Mouse (Mus musculus) heart, postnatal 4 days (tissue): Measurements from ENCODE around the gene Herc2. TPM values are rescaled to one million over a fixed set of nuclear protein-coding genes. Genes with fewer than 3 reads are reported as not detected.

Experiments
- DNase-seq: peaks from one replicate; pipeline ENCODE4 v3.0.0; 2021
- total RNA-seq, 2 experiments: library from RNA; stranded (reverse); gene quantifications; 2 replicates each; pipeline ENCODE4 v1.2.3; 2021

Herc2 gene
- total RNA-seq, 2 experiments from 2014 or later: 42.8 to 43.6 TPM

- no peak for DNase-seq
Observed at GRCm38 (mm10) chr7:56066634-56067033, 16.6 kb downstream of the Herc2 start.

GRCm38 (mm10) chr7:56071724-56072123, 21.7 kb downstream of the Herc2 start:
- no peak for DNase-seq

GRCm38 (mm10) chr7:56083034-56083433, 33.0 kb downstream of the Herc2 start:
- DNase-seq: no peak

- no peak for DNase-seq
Observed at GRCm38 (mm10) chr7:56089097-56089496, 39.1 kb downstream of the Herc2 start.

GRCm38 (mm10) chr7:56091445-56091844, 41.4 kb downstream of the Herc2 start:
- DNase-seq: no peak

GRCm38 (mm10) chr7:56102293-56102847, 52.4 kb downstream of the Herc2 start:
- no peak for DNase-seq

- no peak for DNase-seq
Observed at GRCm38 (mm10) chr7:56112999-56113398, 63.0 kb downstream of the Herc2 start.

GRCm38 (mm10) chr7:56114148-56114547, 64.2 kb downstream of the Herc2 start:
- DNase-seq: no peak

GRCm38 (mm10) chr7:56120968-56121367, 71.0 kb downstream of the Herc2 start:
- DNase-seq: no peak

- no peak for DNase-seq
Observed at GRCm38 (mm10) chr7:56121425-56121824, 71.4 kb downstream of the Herc2 start.

GRCm38 (mm10) chr7:56128080-56128479, 78.1 kb downstream of the Herc2 start:
- DNase-seq: no peak

- no peak for DNase-seq
Observed at GRCm38 (mm10) chr7:56129577-56129976, 79.6 kb downstream of the Herc2 start.

GRCm38 (mm10) chr7:56131548-56131947, 81.6 kb downstream of the Herc2 start:
- no peak for DNase-seq

GRCm38 (mm10) chr7:56138706-56139105, 88.7 kb downstream of the Herc2 start:
- DNase-seq: no peak

- DNase-seq: no peak
Observed at GRCm38 (mm10) chr7:56146424-56146823, 96.4 kb downstream of the Herc2 start.

- DNase-seq: no peak
Observed at GRCm38 (mm10) chr7:56148925-56149324, 98.9 kb downstream of the Herc2 start.

- DNase-seq: no peak
Observed at GRCm38 (mm10) chr7:56151885-56152676, 102.1 kb downstream of the Herc2 start.

- no peak for DNase-seq
Observed at GRCm38 (mm10) chr7:56153161-56153560, 103.2 kb downstream of the Herc2 start.

- no peak for DNase-seq
Observed at GRCm38 (mm10) chr7:56153625-56154024, 103.6 kb downstream of the Herc2 start.

- DNase-seq: no peak
Observed at GRCm38 (mm10) chr7:56163316-56163715, 113.3 kb downstream of the Herc2 start.

- no peak for DNase-seq
Observed at GRCm38 (mm10) chr7:56168713-56169112, 118.7 kb downstream of the Herc2 start.

- no peak for DNase-seq
Observed at GRCm38 (mm10) chr7:56177371-56177770, 127.4 kb downstream of the Herc2 start.

GRCm38 (mm10) chr7:56191041-56191440, 141.0 kb downstream of the Herc2 start:
- DNase-seq: no peak

GRCm38 (mm10) chr7:56191661-56192060, 141.7 kb downstream of the Herc2 start:
- DNase-seq: no peak
